Mouse (Mus musculus) lung, adult 18-20 months (tissue): ENCODE results near the gene Csad.

Experiments used
- DNase-seq, 2 experiments: peaks; one replicate each; pipeline ENCODE4 v3.0.0; 2022; ENCODE audit warnings: mixed read lengths in 2 of 2

Gene Csad

DNA sequence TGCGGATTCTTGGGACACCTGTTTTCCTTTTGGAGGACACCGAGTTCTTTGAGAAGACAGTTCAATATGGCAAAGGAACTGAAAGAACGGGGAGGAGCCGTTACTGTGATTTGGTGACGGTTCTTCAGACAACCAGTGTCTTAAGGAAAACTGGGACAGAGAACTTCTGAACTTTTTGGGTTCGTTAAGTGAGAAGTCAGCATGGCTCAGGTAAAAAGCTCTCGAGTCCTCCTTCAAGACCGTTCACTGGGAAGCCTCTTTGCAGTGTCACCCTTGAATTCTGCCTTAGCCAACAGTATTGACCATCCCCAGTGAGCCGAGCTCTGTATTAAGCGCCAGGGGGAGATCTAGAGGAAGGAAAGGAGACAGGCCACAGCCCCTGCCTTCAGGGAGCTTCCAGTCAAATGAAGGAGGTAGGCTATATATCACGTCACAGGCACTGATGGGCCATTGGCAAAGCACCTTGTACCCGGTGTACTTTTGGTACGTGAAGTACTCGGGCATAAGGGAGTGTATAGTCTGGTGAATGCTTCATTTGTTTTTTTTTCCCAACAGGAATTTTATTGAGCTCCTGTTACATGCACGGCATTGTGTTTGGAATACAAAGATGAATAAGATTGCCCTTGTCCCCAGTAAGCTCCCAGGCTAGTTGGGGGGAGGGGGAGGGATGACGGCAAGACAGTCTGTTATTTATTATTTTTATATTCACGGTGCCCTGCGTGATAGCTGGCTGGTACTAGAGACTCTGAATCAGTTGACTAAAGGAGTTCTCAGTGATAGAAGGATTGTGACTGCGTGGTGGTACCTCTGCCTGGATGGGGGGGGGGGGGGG lies at the start of gene Csad:
TSS of gene Csad (minus strand) at position 51 of the 832 bp plus-strand sequence.
- DNase-seq: no peak

GRCm38 (mm10) chr15:102250521-102250920 lies 46.0 kb upstream of the Csad start:
- no peak for DNase-seq

- no peak for DNase-seq
Measured at GRCm38 (mm10) chr15:102249967-102250366, 45.4 kb upstream of the Csad start.

DNA sequence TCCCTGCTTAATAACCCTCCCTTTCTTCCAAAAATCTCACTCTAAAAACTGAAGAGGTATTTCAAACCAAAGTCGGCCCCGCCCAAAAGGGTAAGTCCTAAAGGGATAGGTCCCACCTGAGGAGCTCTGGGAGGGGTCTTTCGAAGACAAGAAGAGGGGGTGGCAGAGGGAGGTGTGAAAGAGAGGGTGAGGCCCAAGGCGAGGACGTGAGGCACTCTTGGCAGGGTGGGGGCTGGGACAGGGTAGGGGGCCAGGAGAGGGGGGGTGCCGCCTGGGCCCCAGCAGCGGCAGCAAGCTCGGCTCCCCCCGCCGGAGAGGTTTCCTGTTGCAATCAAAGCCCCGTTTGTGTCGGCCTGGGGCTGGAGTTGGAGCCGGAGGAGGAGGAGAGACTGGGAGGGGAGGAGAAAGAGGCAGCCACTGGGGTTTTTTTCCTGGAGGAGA lies 44.7 kb upstream of the Csad start:
- peak; percentile 56 to 70 for DNase-seq

DNA sequence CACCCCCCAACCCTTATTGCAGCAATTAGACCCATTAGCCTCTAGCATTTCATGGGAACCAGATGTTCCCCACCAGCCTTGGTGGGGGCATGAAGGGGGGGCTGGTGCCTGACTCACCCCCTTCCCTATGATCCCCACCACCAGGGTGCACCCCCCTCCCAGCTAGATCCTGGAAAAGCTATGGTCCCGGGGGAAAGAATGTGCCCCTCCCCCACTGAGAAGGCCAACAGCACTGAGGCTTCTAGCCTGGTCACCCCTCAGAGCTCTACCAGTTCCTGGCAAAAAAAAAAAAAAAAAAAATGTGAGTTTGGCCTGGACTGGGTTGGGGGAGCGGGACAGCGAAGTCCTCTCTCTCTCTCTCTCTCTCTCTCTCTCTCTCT lies 44.3 kb upstream of the Csad start:
- no peak for DNase-seq

- DNase-seq: no peak
Measured at GRCm38 (mm10) chr15:102248131-102248811, 43.7 kb upstream of the Csad start.

- DNase-seq: peak; percentile 81 to 82
Measured at GRCm38 (mm10) chr15:102247252-102248130, 43.0 kb upstream of the Csad start.

DNA sequence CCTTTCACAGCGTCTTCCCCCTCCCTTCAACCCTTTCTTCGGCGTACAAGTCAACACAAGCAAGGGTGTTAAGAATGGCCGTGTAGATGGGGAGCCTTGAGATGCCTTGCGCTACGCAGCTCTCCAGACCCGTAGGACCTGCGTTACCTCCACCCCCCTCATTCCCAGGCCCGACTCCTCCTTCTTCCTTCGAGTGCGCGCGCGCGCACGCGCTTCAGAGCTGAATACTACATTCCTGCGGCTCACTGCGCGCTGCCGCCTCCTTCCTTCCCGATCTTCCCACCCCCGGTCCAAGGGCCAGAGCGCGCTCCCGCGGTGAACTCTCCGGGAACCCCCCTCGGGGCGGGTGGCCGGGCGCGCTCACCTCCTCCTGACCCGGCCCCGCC lies 42.3 kb upstream of the Csad start:
- peak; percentile 98 for DNase-seq

DNA sequence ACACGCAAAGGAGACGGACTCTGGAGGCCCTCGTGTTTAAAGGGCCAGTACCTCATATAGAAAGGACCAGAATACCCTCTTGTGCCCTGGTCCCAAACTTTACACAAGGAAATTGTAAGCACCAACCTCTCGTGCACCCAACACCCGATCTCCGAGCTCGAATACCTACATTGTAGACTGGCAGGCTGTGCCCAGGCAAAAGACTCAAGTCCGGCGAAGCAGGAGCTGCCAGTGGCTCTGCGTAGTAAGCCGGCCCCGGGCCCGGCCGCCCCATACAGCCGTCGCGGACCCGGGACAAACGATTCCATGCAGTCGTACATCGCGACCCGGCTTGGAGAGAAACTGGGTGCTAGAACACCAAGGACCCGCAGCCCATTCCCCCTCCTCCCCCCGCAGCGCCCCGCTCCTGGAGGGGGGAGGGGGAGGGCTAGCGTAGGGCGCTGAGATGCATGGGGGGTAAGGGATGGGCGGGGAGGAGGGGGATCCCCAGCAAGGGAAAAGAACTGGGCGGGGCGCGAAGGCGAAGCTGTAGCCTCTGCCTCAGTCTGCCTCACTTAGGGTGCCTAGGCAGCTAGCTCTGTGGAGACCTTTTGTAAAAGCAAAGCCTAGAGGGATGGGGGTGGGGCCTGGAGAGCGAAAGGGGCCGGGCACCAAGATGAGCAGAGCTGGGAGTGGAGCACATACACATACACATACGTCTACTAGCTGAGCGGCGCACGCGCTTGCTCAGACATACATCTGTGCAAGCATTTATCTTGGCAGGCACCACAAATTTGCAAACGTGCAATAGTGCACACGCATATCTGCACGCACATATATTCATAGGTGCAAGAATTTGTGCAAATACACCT lies 41.6 kb upstream of the Csad start:
- DNase-seq: peak; percentile 83 to 87

DNA sequence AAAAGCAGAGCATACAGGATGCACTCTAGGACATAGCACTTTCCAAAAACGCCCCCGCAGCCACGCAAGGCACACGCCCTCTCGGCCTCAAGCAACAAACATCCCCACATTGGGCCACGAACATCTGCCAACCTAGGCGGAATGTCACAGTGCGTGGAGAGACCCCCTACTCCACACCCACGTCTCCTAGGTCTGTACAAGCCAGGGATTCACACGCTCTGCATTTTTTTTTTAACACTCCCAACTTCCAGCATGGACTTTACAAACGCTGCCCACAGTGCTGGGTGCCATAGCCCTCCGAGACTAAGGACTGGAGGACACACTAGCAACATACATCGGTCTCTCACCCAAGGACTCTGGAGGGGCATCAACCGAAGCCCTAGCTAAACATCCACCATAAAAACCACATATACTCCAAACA lies 40.9 kb upstream of the Csad start:
- no peak for DNase-seq

DNA sequence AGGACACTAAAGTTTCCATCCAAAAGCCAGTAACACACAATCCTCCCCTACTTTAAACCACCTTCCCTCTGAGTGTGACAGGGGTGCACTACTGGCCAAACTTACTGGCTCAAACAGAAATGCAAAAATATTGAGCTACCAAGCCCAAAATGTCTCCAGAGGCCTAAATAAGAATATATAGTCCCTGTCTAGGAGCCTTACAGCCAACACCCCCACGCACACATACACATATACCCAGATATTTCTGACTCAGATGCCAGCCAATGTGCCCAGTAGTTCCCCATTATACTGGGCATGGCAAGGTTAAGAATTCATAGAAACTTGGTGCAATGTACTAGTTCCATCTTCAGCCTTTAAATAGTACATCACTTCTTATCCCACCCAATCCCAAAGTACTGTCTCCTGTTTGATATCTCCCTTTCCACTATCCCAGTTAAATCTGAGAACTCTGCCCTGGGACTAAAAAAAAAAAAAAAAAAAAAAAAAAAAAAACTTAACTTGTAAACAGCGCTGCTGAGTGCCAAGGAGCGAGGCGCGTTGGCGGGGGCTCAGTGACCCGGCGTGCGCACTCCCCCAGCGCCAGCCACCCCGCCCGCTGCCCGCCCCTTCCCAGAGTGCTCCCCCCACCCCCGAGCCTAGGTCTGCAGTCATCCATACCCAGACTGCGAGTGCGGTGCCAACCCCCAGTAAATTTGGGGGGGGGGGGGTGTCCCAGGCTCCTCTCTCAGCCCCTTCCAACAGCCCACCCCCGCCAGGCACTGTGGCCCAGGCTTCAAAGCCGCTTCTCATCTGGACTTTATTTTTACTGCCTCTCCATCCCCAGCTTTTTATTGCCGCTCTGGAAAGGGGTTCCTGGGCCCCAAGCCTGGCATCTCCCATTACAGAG lies 40.0 kb upstream of the Csad start:
- DNase-seq: no peak

DNA sequence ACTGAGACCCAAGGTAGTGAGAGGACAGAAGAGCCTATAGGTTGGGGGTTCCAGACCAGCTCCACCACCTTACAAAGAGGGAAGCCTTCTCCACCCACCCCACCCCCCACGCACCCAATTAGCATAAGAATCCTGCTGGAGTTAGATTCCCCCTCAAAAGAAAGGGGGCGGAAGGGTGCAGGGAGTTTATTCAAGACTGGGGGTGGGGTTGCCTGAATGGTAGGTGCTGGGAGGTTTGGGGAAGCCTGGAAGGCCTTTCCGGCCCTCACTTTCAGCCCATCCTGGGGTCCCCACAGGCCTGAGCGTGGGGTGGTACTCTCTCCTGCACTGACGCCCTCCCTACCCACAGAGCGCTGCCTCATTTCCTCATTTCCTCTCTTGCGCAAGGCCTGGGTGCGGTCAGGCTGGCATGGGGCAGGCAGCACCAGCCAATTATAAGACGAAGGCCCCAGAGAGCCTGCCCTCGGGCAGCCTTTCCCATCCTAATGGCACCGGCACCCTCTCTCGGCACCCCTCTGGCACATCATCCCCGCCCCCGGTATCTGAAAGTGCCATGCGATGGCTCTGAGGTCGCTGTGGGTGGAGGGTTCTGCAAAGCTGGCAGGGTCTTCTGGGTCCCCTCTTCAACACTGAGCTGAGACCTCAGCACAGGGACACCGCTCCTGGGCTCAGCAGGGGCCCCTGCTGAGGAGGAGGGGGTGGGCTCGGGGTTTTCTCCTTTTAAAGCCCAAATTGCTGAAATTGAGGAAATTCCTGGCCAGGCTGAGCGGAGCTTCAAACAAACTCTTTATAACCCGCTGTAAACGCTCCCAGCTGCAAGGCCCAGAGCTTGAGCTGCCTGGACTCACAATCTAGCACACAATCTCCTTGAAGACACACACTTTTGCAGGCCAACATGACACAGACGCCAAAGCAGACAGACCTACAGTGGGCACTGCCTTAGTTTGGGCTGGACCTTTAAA lies 39.0 kb upstream of the Csad start:
- peak; percentile 93 to 96 for DNase-seq

DNA sequence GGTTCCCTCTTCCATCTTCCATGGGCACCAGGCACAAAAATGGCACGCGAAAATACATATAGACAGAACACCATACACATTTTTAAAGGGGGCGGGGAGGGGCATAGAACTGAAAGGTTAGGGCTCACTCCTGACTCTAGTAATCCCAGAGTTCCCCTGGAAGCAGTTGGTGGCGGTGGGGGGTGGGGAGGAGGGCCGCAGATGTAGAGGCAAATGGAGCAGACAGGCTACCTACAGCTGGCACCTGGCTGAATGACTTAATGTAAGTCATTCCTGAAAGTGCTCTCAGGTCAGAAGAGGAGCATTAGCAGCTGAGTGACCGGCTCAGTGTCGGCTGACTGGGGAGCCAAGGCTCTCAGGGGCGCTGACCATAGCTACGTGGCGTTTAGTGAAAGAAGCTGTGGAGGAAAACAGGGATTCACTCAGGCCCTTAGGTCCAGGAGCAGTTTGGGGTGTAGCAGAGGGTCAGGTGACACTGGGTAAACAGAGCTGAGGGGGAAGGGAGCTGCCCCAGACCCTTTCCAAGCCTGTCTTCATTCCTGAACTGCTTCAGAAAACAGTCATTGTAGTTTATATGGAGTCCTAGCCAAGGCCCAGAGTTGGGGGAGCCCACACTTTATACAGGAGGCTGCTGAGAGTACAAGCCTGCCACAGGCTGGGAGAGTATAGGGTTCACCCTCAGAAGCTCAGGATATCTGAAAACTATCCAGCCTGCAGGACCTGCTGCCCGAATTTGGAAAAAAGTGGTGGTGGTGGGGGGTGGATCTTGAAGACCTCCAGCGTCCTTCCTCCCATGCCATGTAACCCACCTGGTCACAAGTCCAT lies 38.1 kb upstream of the Csad start:
- DNase-seq: no peak

GRCm38 (mm10) chr15:102240607-102241006 lies 36.1 kb upstream of the Csad start:
- DNase-seq: peak; percentile 71 to 77

DNA sequence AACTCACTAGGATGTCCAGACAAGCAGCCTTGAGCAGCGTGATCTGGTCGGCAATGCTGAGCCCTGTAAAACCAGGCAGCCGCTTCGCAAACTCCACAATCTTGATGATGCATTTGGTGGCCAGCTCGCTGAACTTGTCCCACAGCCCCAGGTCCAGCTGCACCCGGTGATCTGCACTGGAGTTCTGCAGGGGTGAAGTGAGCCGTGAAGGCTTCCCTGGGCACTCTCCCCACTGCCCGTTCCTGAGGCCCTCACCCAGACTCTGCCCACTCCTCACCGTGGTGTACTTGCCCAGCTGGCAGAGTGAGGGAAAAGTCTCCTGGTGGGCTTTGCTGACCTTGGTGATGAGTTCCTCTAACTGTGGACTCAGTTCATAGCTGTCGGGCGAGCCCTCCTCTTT lies 35.3 kb upstream of the Csad start:
- no peak for DNase-seq

GRCm38 (mm10) chr15:102239260-102239590 lies 34.7 kb upstream of the Csad start:
- peak; percentile 73 to 82 for DNase-seq

GRCm38 (mm10) chr15:102238543-102239259 lies 34.2 kb upstream of the Csad start:
- DNase-seq: no peak

DNA sequence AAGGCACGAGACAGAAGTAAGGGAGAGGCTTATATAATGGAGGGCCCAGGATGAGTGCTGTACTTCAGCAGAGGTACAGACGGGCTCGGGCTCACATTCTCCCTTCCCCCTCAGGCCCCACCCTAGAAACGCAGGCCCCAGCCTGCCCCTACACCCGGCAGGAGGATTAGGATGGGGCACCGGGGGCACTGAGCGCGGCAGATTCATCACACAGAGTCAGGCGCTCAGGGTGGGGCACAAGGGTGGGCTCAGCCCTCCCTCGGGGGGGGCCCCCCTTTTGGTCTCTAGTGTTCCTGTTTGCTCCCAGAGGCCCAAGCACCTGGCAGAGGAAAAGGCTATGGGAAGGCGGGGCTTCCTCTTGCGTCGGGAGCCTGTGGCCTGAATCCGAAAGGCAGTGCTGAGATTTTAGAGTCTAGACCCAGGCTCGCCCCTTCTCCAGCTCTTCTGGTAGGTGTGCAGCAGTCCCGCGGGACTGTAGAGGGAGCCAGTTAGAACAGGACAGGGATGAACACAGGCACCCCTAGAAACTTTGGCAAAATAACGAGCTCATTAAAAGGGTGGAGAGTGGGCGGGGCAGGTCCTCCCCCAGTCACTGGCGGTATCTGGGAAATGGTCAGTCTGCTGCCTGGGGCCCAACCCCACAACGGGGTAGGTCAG lies 31.0 kb upstream of the Csad start:
- peak; percentile 65 to 72 for DNase-seq
